Mouse (Mus musculus): ENCODE measurements at regions not wholly inside any gene's neighbourhood (a gene's known extent, or its start where the extent isn't known, plus 50 kb on each side); places are given as distances from the start of the nearest gene placed in this dataset.

- TF ChIP-seq POLR2A (IDR thresholded peaks at IDR 0.05; ENCODE audit: low read depth, low read length) (no peak), CTCF (IDR thresholded peaks at IDR 0.05; ENCODE audit: borderline replicate concordance, insufficient read depth, low read length) (no peak)
Measured at GRCm38 (mm10) chr9:91069496-91069895, 292.7 kb upstream of the Zic4 start.

Data from embryonic fibroblast, embryonic 13.5 days (primary cell).